Mouse (Mus musculus): ENCODE results near the gene Sumo1.

- no peak for TF ChIP-seq CTCF (IDR thresholded peaks at IDR 0.05; ENCODE audit: low read depth, low read length)
- no peak for TF ChIP-seq POLR2A (IDR thresholded peaks at IDR 0.05; ENCODE audit: insufficient read depth, low read length)
- TF ChIP-seq EP300 (IDR thresholded peaks at IDR 0.05; ENCODE audit: insufficient read depth, low read depth, low read length), result no peak
These were observed 104.8 kb downstream of the Sumo1 start for GRCm38 (mm10) chr1:59565804-59566203.
